ENCODE assay signal across 9 mouse cellular contexts in the genomic region with DNA sequence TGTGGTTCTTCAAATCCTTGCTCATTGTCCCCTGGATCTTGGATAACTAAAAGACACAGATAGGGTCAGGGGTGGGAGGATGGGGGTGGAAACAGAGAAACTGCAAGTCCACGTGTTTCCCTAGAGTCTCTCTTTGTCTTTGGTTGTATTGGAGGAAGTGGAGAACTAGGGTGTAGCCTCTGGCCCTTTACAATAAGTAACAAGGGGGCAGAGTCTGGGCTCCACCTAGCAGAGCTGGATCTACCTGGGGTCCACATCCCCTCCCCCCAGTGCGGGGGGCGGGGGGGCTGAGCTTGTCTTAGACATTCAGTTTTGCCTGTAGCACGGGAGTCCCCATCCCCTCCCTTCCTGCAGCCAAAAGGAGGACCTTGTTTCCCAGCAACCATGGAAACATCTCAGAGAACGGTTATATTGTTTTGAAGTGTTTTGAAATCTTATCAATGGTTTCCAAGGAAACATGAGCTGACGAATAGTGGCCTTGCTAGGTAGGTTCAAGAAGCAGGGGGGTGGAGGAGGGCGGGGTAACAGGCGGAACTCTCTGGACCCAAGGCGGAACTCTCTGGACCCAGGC.
DNase-seq lines count a peak whose midpoint lies in the region; ATAC-seq lines count a peak whose summit lies in the region.
"Had no signal": no experiment of that assay in that cellular context is flagged by ENCODE, and none has a peak within 500 bp of the region (broad histone marks: within the 10 kb centered on the region; RNA-seq: fewer than 3 reads in every experiment).

No protein-coding gene starts in this region.

- peak overlapping the region; percentile 26; the same call in 1 of the 2 replicates for H3K4me2 ChIP-seq in forebrain, embryonic 11.5 days (ENCODE audit: low read depth, low read length, severe bottlenecking)
- no peak overlapping the region; the same call in 1 of the 2 replicates for H3K4me2 ChIP-seq in hindbrain, embryonic 11.5 days (replicated peaks; ENCODE audit: low read depth, low read length)
- H3K4me2 ChIP-seq: limb, embryonic 13.5 days had no signal

- no peak overlapping the region for H3K4me3 ChIP-seq in forebrain, embryonic 11.5 days (ENCODE audit: low read depth, low read length)
- H3K4me3 ChIP-seq in hindbrain, embryonic 11.5 days (ENCODE audit: low read depth, low read length): no peak overlapping the region
- H3K4me3 ChIP-seq: limb, embryonic 13.5 days had no signal

- peak; percentile 23 for DNase-seq in gastrocnemius, postnatal 14 days
- no peak for DNase-seq in gastrocnemius, postnatal 36 days
- peak; percentile 79 for DNase-seq in forebrain, embryonic 11.5 days (ENCODE audit: low spot score)
- peak; percentile 66 for DNase-seq in hindbrain, embryonic 11.5 days (ENCODE audit: low spot score)
- peak; percentile 51 to 63 for DNase-seq in lung, postnatal 4 days
- no peak for DNase-seq in T-cell, adult 2 months (ENCODE audit: low spot score)
- DNase-seq in cerebellum, adult 18-20 months: no peak
- no peak for DNase-seq in frontal cortex, postnatal 14 days (ENCODE audit: low spot score in 2 of 2)

- peaks cover 2% of the 10 kb centered on the region; the same call in 1 of the 2 replicates for H3K4me1 ChIP-seq in forebrain, embryonic 11.5 days (replicated peaks; ENCODE audit: control insufficient read depth, insufficient read depth, low read length)
- peaks cover 3% of the 10 kb centered on the region; the same call in 1 of the 2 replicates for H3K4me1 ChIP-seq in hindbrain, embryonic 11.5 days (replicated peaks; ENCODE audit: control insufficient read depth, insufficient read depth, low read length)

- intact Hi-C loops in gastrocnemius, postnatal 14 days (cut with DNase I; ENCODE audit: low total_unique reads): loop anchor here (10.0 kb wide), 1 partner anchor 59 kb away; no protein-coding TSS in a partner anchor
- intact Hi-C loops in gastrocnemius, postnatal 36 days (cut with DNase I): no loop called here

- ATAC-seq in forebrain, embryonic 11.5 days (replicated peaks; ENCODE audit: low FRiP score): peak; percentile 85
- ATAC-seq in hindbrain, embryonic 11.5 days (ENCODE audit: low FRiP score): peak; percentile 76

- H3K9ac ChIP-seq in forebrain, embryonic 11.5 days (ENCODE audit: low read length): no peak overlapping the region
- H3K9ac ChIP-seq in hindbrain, embryonic 11.5 days (ENCODE audit: low read depth, low read length): no peak overlapping the region
- H3K9ac ChIP-seq: limb, embryonic 13.5 days had no signal

- no peak overlapping the region for H3K27ac ChIP-seq in forebrain, embryonic 11.5 days (ENCODE audit: low read depth, low read length)
- no peak overlapping the region for H3K27ac ChIP-seq in hindbrain, embryonic 11.5 days (ENCODE audit: low read depth, low read length)

- no peaks in the 10 kb centered on the region for H3K36me3 ChIP-seq in forebrain, embryonic 11.5 days (ENCODE audit: control insufficient read depth, insufficient read depth, low read length)
- no peaks in the 10 kb centered on the region for H3K36me3 ChIP-seq in hindbrain, embryonic 11.5 days (ENCODE audit: control insufficient read depth, insufficient read depth, low read length)
- H3K36me3 ChIP-seq: limb, embryonic 13.5 days had no signal

- no peaks in the 10 kb centered on the region for H3K9me3 ChIP-seq in forebrain, embryonic 11.5 days (ENCODE audit: control insufficient read depth, low read length)
- no peaks in the 10 kb centered on the region for H3K9me3 ChIP-seq in hindbrain, embryonic 11.5 days (ENCODE audit: control insufficient read depth, low read length)
- H3K9me3 ChIP-seq: limb, embryonic 13.5 days had no signal

- 7% methylated on average over 9 of the region's 9 CpGs for WGBS in forebrain, embryonic 11.5 days
- 17% methylated on average over 9 of the region's 9 CpGs for WGBS in hindbrain, embryonic 11.5 days

- H3K27me3 ChIP-seq in forebrain, embryonic 11.5 days (ENCODE audit: control insufficient read depth, insufficient read depth, low read length): no peaks in the 10 kb centered on the region
- H3K27me3 ChIP-seq in hindbrain, embryonic 11.5 days (ENCODE audit: control insufficient read depth, insufficient read depth, low read length): no peaks in the 10 kb centered on the region
- H3K27me3 ChIP-seq: limb, embryonic 13.5 days had no signal

Comparison
In these comparisons a context has a peak if more than half of its experiments do, and no peak if none do; other contexts are left out.
1. DNase-seq: peak in gastrocnemius, postnatal 14 days (single experiment), forebrain, embryonic 11.5 days (single experiment), hindbrain, embryonic 11.5 days (single experiment) and lung, postnatal 4 days (2 of 2); none in gastrocnemius, postnatal 36 days (0 of 2), T-cell, adult 2 months (single experiment), cerebellum, adult 18-20 months (0 of 2) and frontal cortex, postnatal 14 days (0 of 2).